Mouse (Mus musculus): ENCODE measurements around the gene Igsf9.

Igsf9 gene

GRCm38 (mm10) chr1:172520576-172521440 lies 39.2 kb downstream of the Igsf9 start, which contains the start of gene Cfap45:
TSS of gene Cfap45 (plus strand) at chr1:172520801.
- peak; percentile 93 to 96 for DNase-seq

GRCm38 (mm10) chr1:172522524-172522923 lies 40.9 kb downstream of the Igsf9 start:
- DNase-seq: no peak

GRCm38 (mm10) chr1:172523699-172524101 lies 42.1 kb downstream of the Igsf9 start:
- no peak for DNase-seq

- DNase-seq: peak; percentile 47 to 67
Observed at GRCm38 (mm10) chr1:172525027-172525764, 43.6 kb downstream of the Igsf9 start.

- DNase-seq: no peak
Observed at GRCm38 (mm10) chr1:172525971-172526370, 44.4 kb downstream of the Igsf9 start.

- DNase-seq: peak; percentile 49 to 75
Observed at GRCm38 (mm10) chr1:172526380-172527081, 44.9 kb downstream of the Igsf9 start.

- DNase-seq: no peak
Observed at GRCm38 (mm10) chr1:172527431-172527830, 45.8 kb downstream of the Igsf9 start.

- peak; percentile 92 to 97 for DNase-seq
Observed at GRCm38 (mm10) chr1:172528701-172529100, 47.1 kb downstream of the Igsf9 start.

GRCm38 (mm10) chr1:172530544-172531220 lies 49.1 kb downstream of the Igsf9 start:
- DNase-seq: no peak

GRCm38 (mm10) chr1:172532551-172532950 lies 51.0 kb downstream of the Igsf9 start:
- peak; percentile 55 to 79 for DNase-seq

- no peak for DNase-seq
Observed at GRCm38 (mm10) chr1:172535116-172535515, 53.5 kb downstream of the Igsf9 start.

- DNase-seq: no peak
Observed at GRCm38 (mm10) chr1:172539827-172540226, 58.2 kb downstream of the Igsf9 start.

- no peak for DNase-seq
Observed at GRCm38 (mm10) chr1:172540283-172540820, 58.8 kb downstream of the Igsf9 start.

GRCm38 (mm10) chr1:172546062-172546461 lies 64.5 kb downstream of the Igsf9 start:
- DNase-seq: no peak

Data from kidney, postnatal 25 days (tissue).